Mouse (Mus musculus): ENCODE measurements at regions not wholly inside any gene's neighbourhood (a gene's known extent, or its start where the extent isn't known, plus 50 kb on each side); places are given as distances from the start of the nearest gene placed in this dataset.

GRCm38 (mm10) chr14:95645980-95646379 lies 235.1 kb upstream of the 4921530L21Rik start:
- TF ChIP-seq CTCF (IDR thresholded peaks at IDR 0.05; ENCODE audit: low read depth) (no peak), EP300 (IDR thresholded peaks at IDR 0.05; ENCODE audit: low read depth) (no peak)

Measured in heart, postnatal 0 days (tissue).